Mouse (Mus musculus) urinary bladder, postnatal 14 days (tissue): Measurements from ENCODE around the gene Rbm33.

Experiments used
- DNase-seq: peaks from one replicate; pipeline ENCODE4 v3.0.0; 2021; ENCODE audit warnings: low spot score

Gene Rbm33

GRCm38 (mm10) chr5:28324457-28324856, 7.5 kb downstream of the Rbm33 start:
- DNase-seq: no peak

- peak; percentile 31 for DNase-seq
Measured at GRCm38 (mm10) chr5:28329024-28329806, 12.3 kb downstream of the Rbm33 start.

GRCm38 (mm10) chr5:28333731-28334130, 16.8 kb downstream of the Rbm33 start:
- no peak for DNase-seq

- DNase-seq: no peak
Measured at GRCm38 (mm10) chr5:28351857-28352513, 35.1 kb downstream of the Rbm33 start.

GRCm38 (mm10) chr5:28355614-28356013, 38.7 kb downstream of the Rbm33 start:
- DNase-seq: no peak

GRCm38 (mm10) chr5:28360745-28361144, 43.8 kb downstream of the Rbm33 start:
- no peak for DNase-seq

GRCm38 (mm10) chr5:28368056-28368455, 51.1 kb downstream of the Rbm33 start:
- no peak for DNase-seq

GRCm38 (mm10) chr5:28370836-28371235, 53.9 kb downstream of the Rbm33 start:
- DNase-seq: no peak

GRCm38 (mm10) chr5:28372172-28372664, 55.3 kb downstream of the Rbm33 start:
- no peak for DNase-seq

GRCm38 (mm10) chr5:28373498-28374427, 56.8 kb downstream of the Rbm33 start:
- no peak for DNase-seq

- DNase-seq: no peak
Measured at GRCm38 (mm10) chr5:28377299-28377698, 60.4 kb downstream of the Rbm33 start.

- DNase-seq: no peak
Measured at GRCm38 (mm10) chr5:28382289-28382688, 65.4 kb downstream of the Rbm33 start.

- no peak for DNase-seq
Measured at GRCm38 (mm10) chr5:28386783-28387182, 69.9 kb downstream of the Rbm33 start.

GRCm38 (mm10) chr5:28387531-28388179, 70.7 kb downstream of the Rbm33 start:
- DNase-seq: no peak

GRCm38 (mm10) chr5:28388184-28388583, 71.3 kb downstream of the Rbm33 start:
- DNase-seq: peak; percentile 72

GRCm38 (mm10) chr5:28390189-28390588, 73.3 kb downstream of the Rbm33 start:
- no peak for DNase-seq

GRCm38 (mm10) chr5:28397344-28397743, 80.4 kb downstream of the Rbm33 start:
- DNase-seq: no peak

- DNase-seq: no peak
Measured at GRCm38 (mm10) chr5:28398736-28399135, 81.8 kb downstream of the Rbm33 start.

GRCm38 (mm10) chr5:28399451-28400115, 82.7 kb downstream of the Rbm33 start:
- peak; percentile 10 for DNase-seq

GRCm38 (mm10) chr5:28402756-28403155, 85.8 kb downstream of the Rbm33 start:
- no peak for DNase-seq

- no peak for DNase-seq
Measured at GRCm38 (mm10) chr5:28406662-28407061, 89.7 kb downstream of the Rbm33 start.
